Mouse (Mus musculus): Measurements from ENCODE around the gene Gm5485.

DNA sequence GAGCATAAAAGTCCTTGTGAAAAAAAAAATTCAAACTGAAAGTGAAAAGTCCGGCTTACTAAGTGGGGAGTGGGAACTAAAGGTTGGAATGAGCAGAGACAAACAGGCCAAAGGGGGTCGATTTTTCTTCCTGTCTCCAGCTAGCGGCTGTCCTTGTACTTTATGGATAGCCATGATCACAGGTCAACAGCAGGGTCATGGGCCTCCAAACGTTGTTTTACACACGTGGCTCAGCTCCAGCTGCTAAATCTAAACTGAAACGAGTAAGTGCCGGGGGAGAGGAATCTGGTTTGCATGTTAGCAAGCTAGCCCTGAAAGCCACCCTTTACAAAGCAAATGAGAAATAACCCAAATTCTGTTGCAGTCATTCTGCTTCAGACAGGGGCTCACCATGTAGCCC is 2.6 kb downstream of the Gm5485 start:
- TF ChIP-seq MAX (IDR thresholded peaks at IDR 0.05) (no peak), CTCF (IDR thresholded peaks at IDR 0.05; ENCODE audit: control insufficient read depth, insufficient read depth, insufficient read length) (no peak), MYOG (IDR thresholded peaks at IDR 0.05; ENCODE audit: control insufficient read depth, extremely low read depth, insufficient read length) (no peak), USF1 (IDR thresholded peaks at IDR 0.05; ENCODE audit: low read depth) (no peak), CEBPB (IDR thresholded peaks at IDR 0.05; ENCODE audit: low read depth) (no peak), FOSL1 (IDR thresholded peaks at IDR 0.05; ENCODE audit: insufficient read depth, low read length, poor library complexity, severe bottlenecking) (no peak)

All from C2C12 (cell line).